10 mouse cellular contexts compared by ENCODE assay signal in the genomic region with DNA sequence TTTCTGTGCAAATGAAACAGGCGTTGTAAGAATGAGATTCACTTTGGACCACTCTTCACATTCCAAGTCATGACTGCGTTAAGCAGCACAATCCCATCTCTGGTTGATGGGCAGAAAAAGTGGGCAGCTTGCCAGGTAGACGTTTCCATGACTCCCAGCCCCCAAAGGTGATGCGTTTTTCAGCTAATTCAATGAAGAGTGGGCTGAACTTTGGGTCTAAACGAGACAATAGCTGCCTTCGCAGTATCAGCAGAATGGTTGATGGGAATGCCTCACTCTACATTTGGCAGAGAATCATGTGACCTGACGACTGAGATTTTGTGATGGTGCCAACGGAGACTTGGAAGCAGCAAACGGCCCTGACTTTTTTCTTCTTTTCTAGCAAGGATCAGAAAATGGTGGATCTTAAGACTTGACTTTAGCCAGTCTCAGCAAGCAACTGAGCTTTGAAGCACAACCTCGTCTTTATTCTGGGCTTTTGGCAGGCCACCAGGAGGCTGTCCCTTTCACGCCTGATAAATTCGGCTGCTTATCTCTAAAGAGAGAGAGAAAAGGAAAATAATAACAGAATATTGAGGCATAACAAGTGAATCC. TPM values are rescaled to one million over a fixed set of nuclear protein-coding genes. Genes with fewer than 3 reads are reported as not detected.
DNase-seq lines count a peak whose midpoint lies in the region; ATAC-seq lines count a peak whose summit lies in the region.
"Had no signal": no experiment of that assay in that cellular context is flagged by ENCODE, and none has a peak within 500 bp of the region (broad histone marks: within the 10 kb centered on the region; RNA-seq: fewer than 3 reads in every experiment).

No protein-coding gene starts in this region.

- peak overlapping the region; percentile 53; the same call in 1 of the 2 replicates for H3K27ac ChIP-seq in hindbrain, embryonic 10.5 days
- peak overlapping the region; percentile 64 for H3K27ac ChIP-seq in midbrain, embryonic 11.5 days (ENCODE audit: low read depth, low read length)
- peak overlapping the region; percentile 43 for H3K27ac ChIP-seq in stomach, embryonic 16.5 days (ENCODE audit: low read length)
- H3K27ac ChIP-seq: liver, embryonic 14.5 days had no signal

- H3K4me3 ChIP-seq in hindbrain, embryonic 10.5 days = no peak overlapping the region
- H3K4me3 ChIP-seq in midbrain, embryonic 11.5 days (ENCODE audit: low read depth, low read length) = no peak overlapping the region
- H3K4me3 ChIP-seq in stomach, embryonic 16.5 days (replicated peaks; ENCODE audit: low read length) = no peak overlapping the region

- no peak overlapping the region for H3K9ac ChIP-seq in midbrain, embryonic 11.5 days (ENCODE audit: low read length)
- no peak overlapping the region for H3K9ac ChIP-seq in stomach, embryonic 16.5 days (ENCODE audit: low read length)
- H3K9ac ChIP-seq: liver, embryonic 14.5 days had no signal

- peak; percentile 83 for ATAC-seq in midbrain, embryonic 11.5 days (ENCODE audit: low FRiP score)
- no peak for ATAC-seq in stomach, embryonic 16.5 days (ENCODE audit: insufficient read depth, low FRiP score)
- no peak for ATAC-seq in megakaryocyte, adult 5-6 weeks (ENCODE audit: poor library complexity, severe bottlenecking)

- H3K4me2 ChIP-seq in midbrain, embryonic 11.5 days = no peak overlapping the region
- H3K4me2 ChIP-seq in stomach, embryonic 16.5 days (ENCODE audit: low read depth, low read length) = peak overlapping the region; percentile 20

- H3K27me3 ChIP-seq in hindbrain, embryonic 10.5 days (ENCODE audit: insufficient read depth, poor library complexity, severe bottlenecking) = no peaks in the 10 kb centered on the region
- H3K27me3 ChIP-seq in midbrain, embryonic 11.5 days (ENCODE audit: control insufficient read depth, insufficient read depth, low read length) = no peaks in the 10 kb centered on the region
- no peaks in the 10 kb centered on the region for H3K27me3 ChIP-seq in stomach, embryonic 16.5 days (ENCODE audit: control insufficient read depth, insufficient read depth, low read length)

- H3K4me1 ChIP-seq in hindbrain, embryonic 10.5 days (replicated peaks) = peaks cover 12% of the 10 kb centered on the region; the same call in 1 of the 2 replicates
- H3K4me1 ChIP-seq in midbrain, embryonic 11.5 days (ENCODE audit: control insufficient read depth, insufficient read depth, low read length) = peaks cover 6% of the 10 kb centered on the region; the same call in 1 of the 2 replicates
- H3K4me1 ChIP-seq in stomach, embryonic 16.5 days (ENCODE audit: control insufficient read depth, insufficient read depth, low read length) = peaks cover 7% of the 10 kb centered on the region; the same call in 1 of the 2 replicates

- peak; percentile 51 for DNase-seq in 3T3-L1 (ENCODE audit: low read depth, low spot score)
- peak; percentile 82 for DNase-seq in brain, embryonic 18.5 days (ENCODE audit: low read depth, low spot score)
- DNase-seq in frontal cortex, adult 2 months (ENCODE audit: extremely low spot score in 1 of 2, low spot score in 1 of 2) = peak; percentile 50 to 76
- no peak for DNase-seq in hindbrain, embryonic 10.5 days (ENCODE audit: low spot score)
- peak; percentile 72 to 76 for DNase-seq in layer of hippocampus, postnatal 36 days
- DNase-seq in midbrain, embryonic 11.5 days (ENCODE audit: low spot score, missing footprints) = peak; percentile 89

- peaks cover 12% of the 10 kb centered on the region; the same call in 1 of the 2 replicates for H3K36me3 ChIP-seq in hindbrain, embryonic 10.5 days
- H3K36me3 ChIP-seq in midbrain, embryonic 11.5 days (ENCODE audit: control insufficient read depth, insufficient read depth, low read length) = no peaks in the 10 kb centered on the region
- no peaks in the 10 kb centered on the region for H3K36me3 ChIP-seq in stomach, embryonic 16.5 days (ENCODE audit: control insufficient read depth, insufficient read depth, low read length)
- H3K36me3 ChIP-seq: G1E had no signal

- 60% methylated on average over 12 of the region's 12 CpGs for WGBS in hindbrain, embryonic 10.5 days
- WGBS in midbrain, embryonic 11.5 days = 41% methylated on average over 12 of the region's 12 CpGs
- 41% methylated on average over 12 of the region's 12 CpGs for WGBS in stomach, embryonic 16.5 days

- no peaks in the 10 kb centered on the region for H3K9me3 ChIP-seq in hindbrain, embryonic 10.5 days
- H3K9me3 ChIP-seq in midbrain, embryonic 11.5 days (ENCODE audit: control insufficient read depth, low read length) = no peaks in the 10 kb centered on the region
- no peaks in the 10 kb centered on the region for H3K9me3 ChIP-seq in stomach, embryonic 16.5 days (replicated peaks; ENCODE audit: control insufficient read depth, low read length)

RNA-seq across cellular contexts. Expression of gene Gm11146, which starts 8.0 kb away (rescaled TPM):
- not detected in 2 replicates for polyA plus RNA-seq in frontal cortex, adult 2 months (2012; rRNA removed)
- not detected in 2 replicates for polyA plus RNA-seq in hindbrain, embryonic 10.5 days (2016; fragmentation: Nextera tagmentation; extraction: Ambion mirVana)
- total RNA-seq in layer of hippocampus, postnatal 36 days (2021) = not detected
- polyA plus RNA-seq in midbrain, embryonic 11.5 days (2014; fragmentation: Nextera tagmentation; extraction: Ambion mirVana) = not detected in 2 replicates
- polyA plus RNA-seq in stomach, embryonic 16.5 days (2015; fragmentation: Nextera tagmentation; extraction: Ambion mirVana) = not detected in 2 replicates
- total RNA-seq in megakaryocyte, adult 5-6 weeks (2015) = not detected in 2 replicates
- total RNA-seq in megakaryocyte, adult 5-6 weeks (2017) = not detected in 2 replicates
- total RNA-seq: G1E had no signal
- polyA plus RNA-seq: G1E; liver, embryonic 14.5 days had no signal
